Mouse (Mus musculus) heart, postnatal 10 days (tissue): ENCODE results near the gene Ddx60. TPM values are rescaled to one million over a fixed set of nuclear protein-coding genes. Genes with fewer than 3 reads are reported as not detected.

Experiments used
- DNase-seq, 2 experiments: peaks; one replicate each; pipeline ENCODE4 v3.0.0; 2021
- intact Hi-C: fragments of 180-260 bp; cut with DNase I; formaldehyde crosslinking; loops from one replicate; pipeline ENCODE4 v1.15.1; 2025
- total RNA-seq, 2 experiments: library from RNA; stranded (reverse); gene quantifications; 2 replicates each; pipeline ENCODE4 v1.2.3; 2021

The Ddx60 gene
- total RNA-seq, 2 experiments from 2014 or later = 1.6 to 1.8 TPM

GRCm38 (mm10) chr8:61984941-61985340 lies 57.1 kb downstream of the Ddx60 start:
- intact Hi-C loops = no loop called here
- no peak for DNase-seq

GRCm38 (mm10) chr8:61985703-61986475 lies 58.0 kb downstream of the Ddx60 start:
- intact Hi-C loops = no loop called here
- peak; percentile 27 to 53 for DNase-seq

GRCm38 (mm10) chr8:61989464-61989863 lies 61.6 kb downstream of the Ddx60 start:
- no peak for DNase-seq
- intact Hi-C loops = no loop called here

GRCm38 (mm10) chr8:61992796-61993195 lies 64.9 kb downstream of the Ddx60 start:
- intact Hi-C loops = no loop called here

GRCm38 (mm10) chr8:61997125-61997524 lies 69.2 kb downstream of the Ddx60 start:
- intact Hi-C loops = no loop called here
- DNase-seq = no peak

More at GRCm38 (mm10) chr8:61992796-61993195, 64.9 kb downstream of the Ddx60 start:
- DNase-seq = no peak

GRCm38 (mm10) chr8:62014166-62014565 lies 86.3 kb downstream of the Ddx60 start:
- intact Hi-C loops = no loop called here

GRCm38 (mm10) chr8:62014582-62014981 lies 86.7 kb downstream of the Ddx60 start:
- intact Hi-C loops = no loop called here

More at GRCm38 (mm10) chr8:62014166-62014565, 86.3 kb downstream of the Ddx60 start:
- DNase-seq = no peak

GRCm38 (mm10) chr8:62034351-62034750 lies 106.5 kb downstream of the Ddx60 start:
- intact Hi-C loops = loop anchor here (1.0 kb wide), 1 partner anchor 140 kb away; no protein-coding TSS in a partner anchor
- peak; percentile 20 to 33 for DNase-seq

More at GRCm38 (mm10) chr8:62014582-62014981, 86.7 kb downstream of the Ddx60 start:
- DNase-seq = no peak

GRCm38 (mm10) chr8:62046809-62047208 lies 118.9 kb downstream of the Ddx60 start:
- intact Hi-C loops = loop anchor here (1.0 kb wide), 1 partner anchor 153 kb away; no protein-coding TSS in a partner anchor
- DNase-seq = peak; percentile 1 to 17

- DNase-seq = peak; percentile 8 to 34
- intact Hi-C loops = loop anchor here (1.0 to 5.0 kb wide), 2 partner anchors 166 to 523 kb away; no protein-coding TSS in a partner anchor
These were observed 132.5 kb downstream of the Ddx60 start for GRCm38 (mm10) chr8:62060357-62060756.

- no peak for DNase-seq
- intact Hi-C loops = no loop called here
These were observed 140.4 kb downstream of the Ddx60 start for GRCm38 (mm10) chr8:62068305-62068704.

- intact Hi-C loops = no loop called here
- DNase-seq = peak in 1 of 2 experiments; percentile 36
These were observed 152.4 kb downstream of the Ddx60 start for GRCm38 (mm10) chr8:62080195-62080802.

- intact Hi-C loops = no loop called here
- DNase-seq = no peak
These were observed 153.9 kb downstream of the Ddx60 start for GRCm38 (mm10) chr8:62081804-62082203.

Other genes with a start within 250 kb of the Ddx60 start
- 100 to 1,000 TPM; 280 to 283 TPM for gene Palld, start 25.4 kb upstream of the Ddx60 start, total RNA-seq
- gene Anxa10, start 195.1 kb downstream of the Ddx60 start, total RNA-seq = not detected